Mouse (Mus musculus) intestine, embryonic 16.5 days (tissue): ENCODE data around the gene Dld. TPM values are rescaled to one million over a fixed set of nuclear protein-coding genes. Genes with fewer than 3 reads are reported as not detected.

Source experiments
- ATAC-seq: fragments of 200-750 bp; cut with Nextera tagmentation; 2 replicates; pipeline ENCODE4 v1.8.0; 2017; ENCODE audit warnings: moderate TSS enrichment, moderate library complexity
- H3K27ac ChIP-seq: fragments of 300-500 bp; sonication (generic); 2 replicates; pipeline ENCODE4 v1.5.1; 2014; ENCODE audit warnings: mild to moderate bottlenecking, low read length
- H3K27me3 ChIP-seq: fragments of 300-500 bp; sonication (generic); replicated peaks from 2 replicates; pipeline ENCODE4 v1.6.1; 2014; ENCODE audit warnings: low read length, control low read depth, mixed read lengths; ENCODE audit not compliant: control insufficient read depth, insufficient read depth
- H3K36me3 ChIP-seq: fragments of 300-500 bp; sonication (generic); 2 replicates; pipeline ENCODE4 v1.6.1; 2014; ENCODE audit warnings: low read length, control low read depth; ENCODE audit not compliant: control insufficient read depth, insufficient read depth
- H3K4me1 ChIP-seq: fragments of 300-500 bp; sonication (generic); 2 replicates; pipeline ENCODE4 v1.6.1; 2014; ENCODE audit warnings: low read length, control low read depth, mixed read lengths; ENCODE audit not compliant: control insufficient read depth, insufficient read depth
- H3K4me2 ChIP-seq: fragments of 300-500 bp; sonication (generic); 2 replicates; pipeline ENCODE4 v1.6.1; 2014; ENCODE audit warnings: low read depth, low read length, control low read depth
- H3K4me3 ChIP-seq: fragments of 300-500 bp; sonication (generic); 2 replicates; pipeline ENCODE4 v1.5.1; 2014; ENCODE audit warnings: mild to moderate bottlenecking, low read length
- H3K9ac ChIP-seq: fragments of 300-500 bp; sonication (generic); 2 replicates; pipeline ENCODE4 v1.6.1; 2014; ENCODE audit warnings: low read depth, low read length
- H3K9me3 ChIP-seq: fragments of 300-500 bp; sonication (generic); 2 replicates; pipeline ENCODE4 v1.6.1; 2016; ENCODE audit warnings: low read length, control low read depth; ENCODE audit not compliant: control insufficient read depth
- WGBS: fragments of 180-500 bp; shearing (Covaris S2); extraction: QIAGEN DNeasy Blood & Tissue Kit; methylation state at CpG from one replicate; pipeline ENCODE4 v1.1.7; 2014; 5-methylcytosine and 5-hydroxymethylcytosine counted together
- polyA plus RNA-seq: library from polyadenylated mRNA; unstranded; fragments of >200 nt; fragmentation: Nextera tagmentation; extraction: Ambion mirVana; gene quantifications from 2 replicates; pipeline ENCODE4 v1.2.1, GENCODE M21; 2015

The Dld gene
- polyA plus RNA-seq, 1 experiment from 2014 or later: 164 TPM

DNA sequence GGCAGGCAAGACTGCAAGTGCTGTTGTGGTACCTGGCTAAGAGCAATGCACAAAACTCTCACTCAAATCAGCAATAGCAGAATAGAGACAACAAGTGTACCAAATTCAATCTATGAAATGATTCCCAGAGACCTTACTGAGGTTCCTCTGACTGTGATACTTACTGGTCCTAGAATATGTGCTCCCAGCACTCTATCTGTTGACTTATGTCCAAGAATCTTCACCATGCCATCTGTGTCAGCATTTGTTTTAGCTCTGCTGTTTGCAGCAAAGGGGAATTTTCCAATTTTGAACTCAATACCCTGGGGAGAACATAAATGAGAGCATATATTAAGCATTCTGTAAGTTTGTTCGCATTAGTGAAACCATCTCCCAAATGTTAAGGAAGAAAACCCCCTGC, 18.0 kb downstream of the Dld start:
- no peaks in the 10 kb centered on the region for H3K27me3 ChIP-seq
- H3K36me3 ChIP-seq: peaks cover 9% of the 10 kb centered on the region; the same call in 1 of the 2 replicates
- no peak overlapping the region for H3K4me3 ChIP-seq
- ATAC-seq: no peak
- H3K27ac ChIP-seq: no peak overlapping the region
- H3K4me2 ChIP-seq: no peak overlapping the region
- no peaks in the 10 kb centered on the region for H3K9me3 ChIP-seq
- H3K9ac ChIP-seq: no peak overlapping the region
- 84% methylated on average over 1 of the region's 1 CpGs for WGBS
- no peaks in the 10 kb centered on the region for H3K4me1 ChIP-seq

DNA sequence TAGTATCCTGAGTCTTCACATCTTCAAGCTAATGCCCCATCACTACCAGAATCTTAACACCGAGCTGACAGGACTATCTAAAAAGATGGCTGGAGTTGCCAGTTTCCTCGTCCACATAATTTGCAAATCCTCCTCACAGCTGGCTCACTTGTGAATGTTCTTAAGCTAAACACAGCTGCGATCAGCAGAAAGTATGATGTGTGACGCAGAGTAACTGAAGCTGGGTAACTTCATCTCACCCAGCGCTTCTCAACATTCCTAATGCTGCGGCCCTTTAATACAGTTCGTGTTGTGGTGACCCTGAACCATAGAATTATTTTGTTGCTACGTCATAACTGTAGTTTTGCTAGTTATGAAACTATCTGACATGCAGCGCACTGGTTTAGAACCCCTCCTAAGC, 24.1 kb downstream of the Dld start:
- Histone ChIP-seq H3K36me3 (peaks cover 13% of the 10 kb centered on the region; the same call in 1 of the 2 replicates), H3K4me3 (no peak overlapping the region), H3K9me3 (no peaks in the 10 kb centered on the region), H3K9ac (no peak overlapping the region), H3K4me1 (no peaks in the 10 kb centered on the region), H3K4me2 (no peak overlapping the region), H3K27ac (no peak overlapping the region), H3K27me3 (no peaks in the 10 kb centered on the region)
- ATAC-seq: no peak
- 88% methylated on average over 9 of the region's 9 CpGs for WGBS

DNA sequence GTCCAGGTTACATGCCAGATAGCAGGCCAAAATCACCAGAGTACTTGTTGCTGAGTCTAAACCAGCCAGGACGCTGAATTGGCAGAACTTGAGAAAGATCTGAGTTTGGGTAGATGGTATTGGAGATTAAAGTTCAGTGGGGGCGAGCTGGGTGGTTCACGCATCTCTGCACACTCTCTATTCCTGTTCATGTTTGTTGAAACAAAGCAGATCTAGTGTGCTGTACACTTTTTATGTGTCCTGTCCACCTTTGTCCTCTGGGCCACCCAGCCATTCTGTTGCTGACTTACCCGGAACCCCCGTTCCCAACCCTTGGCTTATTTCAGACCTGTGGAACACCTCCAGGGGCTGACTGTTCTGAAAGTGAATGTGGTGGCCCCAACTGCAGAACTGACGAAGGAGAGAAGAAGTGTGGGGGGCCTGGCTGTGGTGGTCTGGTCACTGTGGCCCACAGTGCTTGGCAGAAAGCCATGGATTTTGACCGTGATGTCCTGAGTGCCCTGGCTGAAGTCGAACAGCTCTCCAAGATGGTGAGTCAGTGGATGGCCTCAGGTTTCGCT, 28.0 kb downstream of the Dld start:
- H3K36me3 ChIP-seq: peaks cover 13% of the 10 kb centered on the region
- no peak overlapping the region for H3K27ac ChIP-seq
- no peaks in the 10 kb centered on the region for H3K27me3 ChIP-seq
- ATAC-seq: no peak
- no peak overlapping the region for H3K4me3 ChIP-seq
- H3K9me3 ChIP-seq: no peaks in the 10 kb centered on the region
- WGBS: 88% methylated on average over 9 of the region's 9 CpGs
- no peaks in the 10 kb centered on the region for H3K4me1 ChIP-seq
- H3K9ac ChIP-seq: no peak overlapping the region
- no peak overlapping the region for H3K4me2 ChIP-seq

DNA sequence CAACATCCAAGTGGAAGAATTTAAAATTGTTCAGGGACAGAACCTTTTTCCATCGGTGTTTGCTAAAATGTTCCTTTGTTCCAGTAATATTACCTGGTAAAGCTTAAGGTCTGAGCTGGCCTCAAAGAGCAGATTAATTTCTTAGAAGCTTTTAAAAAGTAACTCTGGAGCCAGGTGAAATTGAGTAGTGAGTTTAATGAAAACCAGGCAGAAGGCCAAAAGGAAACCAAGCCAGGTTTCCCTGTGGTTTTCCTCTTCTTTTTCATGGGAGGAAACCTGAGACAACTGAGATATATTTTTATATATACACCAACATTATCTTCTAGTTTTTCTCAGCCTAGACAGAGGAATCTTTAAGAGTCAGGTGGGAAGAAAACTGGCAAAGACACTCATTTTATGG, 29.7 kb downstream of the Dld start:
- Histone ChIP-seq H3K36me3 (peaks cover 9% of the 10 kb centered on the region), H3K4me1 (no peaks in the 10 kb centered on the region), H3K27me3 (no peaks in the 10 kb centered on the region), H3K4me3 (no peak overlapping the region), H3K27ac (no peak overlapping the region), H3K9me3 (no peaks in the 10 kb centered on the region), H3K9ac (no peak overlapping the region), H3K4me2 (no peak overlapping the region)
- WGBS: 90% methylated on average over 1 of the region's 1 CpGs
- no peak for ATAC-seq

DNA sequence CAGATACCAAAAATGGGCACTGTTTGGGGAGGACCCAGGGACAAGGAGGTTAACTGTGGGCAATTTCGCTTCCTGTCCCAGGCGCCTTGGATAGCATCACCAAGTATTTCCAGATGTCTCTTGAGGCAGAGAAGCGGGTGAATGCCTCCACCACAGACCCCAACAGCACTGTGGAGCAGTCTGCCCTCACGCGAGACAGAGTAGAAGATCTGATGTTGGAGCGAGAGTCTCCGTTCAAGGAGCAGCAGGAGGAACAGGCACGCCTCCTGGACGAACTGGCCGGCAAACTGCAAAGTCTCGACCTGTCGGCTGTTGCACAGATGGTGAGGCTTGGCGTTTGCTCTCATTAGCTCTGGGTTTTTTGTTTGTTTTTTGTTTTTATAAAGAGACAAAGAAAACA, 30.4 kb downstream of the Dld start:
- Histone ChIP-seq H3K4me3 (no peak overlapping the region), H3K27ac (no peak overlapping the region), H3K4me1 (no peaks in the 10 kb centered on the region), H3K4me2 (no peak overlapping the region), H3K36me3 (peaks cover 5% of the 10 kb centered on the region), H3K9me3 (no peaks in the 10 kb centered on the region), H3K9ac (no peak overlapping the region), H3K27me3 (no peaks in the 10 kb centered on the region)
- no peak for ATAC-seq
- WGBS: 82% methylated on average over 13 of the region's 13 CpGs

DNA sequence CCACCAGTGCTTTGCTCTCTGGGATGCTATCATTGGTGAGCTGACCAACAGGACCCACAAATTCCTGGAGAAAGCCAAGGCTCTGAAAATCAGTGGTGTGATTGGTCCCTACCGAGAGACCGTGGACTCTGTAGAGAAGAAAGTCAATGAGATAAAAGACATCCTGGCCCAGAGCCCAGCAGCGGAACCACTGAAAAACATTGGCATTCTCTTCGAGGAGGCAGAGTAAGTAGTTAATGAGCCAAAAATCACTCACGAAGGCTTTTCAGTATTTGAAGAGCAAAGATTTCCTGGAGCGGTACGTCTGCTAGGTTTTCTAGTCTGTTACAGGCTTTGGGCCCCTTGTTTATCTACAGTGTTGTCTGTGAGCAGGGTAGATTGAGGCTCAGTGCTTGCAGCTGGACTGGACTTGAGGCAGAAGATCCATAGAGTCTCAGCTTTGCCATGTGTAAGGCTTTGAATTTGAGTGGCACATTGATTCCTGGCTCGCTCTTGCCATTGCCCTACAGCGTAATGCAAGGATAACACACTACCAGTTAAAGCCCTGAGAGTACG, 32.8 kb downstream of the Dld start:
- H3K4me2 ChIP-seq: no peak overlapping the region
- ATAC-seq: no peak
- no peaks in the 10 kb centered on the region for H3K9me3 ChIP-seq
- no peak overlapping the region for H3K4me3 ChIP-seq
- WGBS: 86% methylated on average over 10 of the region's 10 CpGs
- no peaks in the 10 kb centered on the region for H3K4me1 ChIP-seq
- H3K36me3 ChIP-seq: peaks cover 2% of the 10 kb centered on the region
- no peak overlapping the region for H3K9ac ChIP-seq
- H3K27me3 ChIP-seq: no peaks in the 10 kb centered on the region
- H3K27ac ChIP-seq: no peak overlapping the region

DNA sequence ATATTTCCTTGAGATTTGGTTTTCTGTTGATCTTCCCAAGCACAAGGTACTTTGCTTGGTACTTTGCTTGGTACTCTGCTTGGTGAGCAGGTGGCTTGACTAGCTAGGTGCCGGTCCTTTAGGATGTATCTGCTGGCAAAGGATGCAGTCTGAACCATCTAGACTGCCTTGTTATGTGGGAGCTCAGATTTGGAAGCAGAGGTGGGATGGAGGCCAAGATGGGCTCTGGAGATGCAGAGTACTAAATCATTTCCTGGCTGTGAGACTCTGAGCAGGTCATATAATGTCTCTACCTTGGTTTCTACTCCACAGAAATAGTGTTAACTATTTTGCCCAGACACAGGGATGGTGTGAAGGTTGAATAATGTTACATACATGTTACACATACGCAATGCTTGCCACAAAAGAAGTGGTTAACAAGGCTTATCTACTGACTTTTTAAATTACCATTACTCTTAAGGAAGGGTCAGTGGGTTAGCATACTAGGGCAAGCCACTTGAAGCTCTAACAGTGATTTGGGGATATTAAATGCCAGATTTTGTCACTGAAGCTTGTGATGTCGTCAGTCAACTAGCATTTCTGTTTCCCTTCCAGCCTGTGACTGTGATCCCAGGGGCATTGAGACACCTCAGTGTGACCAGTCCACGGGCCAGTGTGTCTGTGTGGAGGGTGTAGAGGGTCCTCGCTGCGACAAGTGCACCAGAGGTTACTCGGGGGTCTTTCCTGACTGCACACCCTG, 33.4 kb downstream of the Dld start:
- H3K9ac ChIP-seq: no peak overlapping the region
- H3K27ac ChIP-seq: no peak overlapping the region
- H3K36me3 ChIP-seq: no peaks in the 10 kb centered on the region; the same call in 1 of the 2 replicates
- H3K4me1 ChIP-seq: no peaks in the 10 kb centered on the region
- H3K4me3 ChIP-seq: no peak overlapping the region
- no peak for ATAC-seq
- H3K9me3 ChIP-seq: no peaks in the 10 kb centered on the region
- no peak overlapping the region for H3K4me2 ChIP-seq
- WGBS: 89% methylated on average over 7 of the region's 7 CpGs
- H3K27me3 ChIP-seq: no peaks in the 10 kb centered on the region

DNA sequence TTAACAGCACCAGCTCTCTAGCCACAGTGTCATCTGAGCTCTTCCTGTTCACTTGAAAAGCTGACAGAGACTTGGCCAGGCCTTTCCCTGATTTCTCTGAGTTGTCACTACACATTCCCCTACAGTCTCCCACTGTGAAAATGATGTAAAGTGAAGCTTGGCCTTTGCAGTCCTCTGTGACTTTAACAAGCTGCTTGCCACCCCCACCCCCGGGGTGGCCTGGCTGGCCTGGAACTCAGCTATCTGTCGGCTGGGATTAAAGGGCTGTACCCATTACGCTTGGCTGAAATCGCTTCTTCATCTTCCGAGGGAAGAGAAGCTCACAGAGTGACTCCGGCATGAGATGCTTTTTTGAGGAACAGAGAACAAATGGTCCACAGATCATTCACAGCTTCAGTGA, 35.3 kb downstream of the Dld start:
- Histone ChIP-seq H3K4me3 (no peak overlapping the region), H3K4me1 (no peaks in the 10 kb centered on the region), H3K36me3 (peaks cover 3% of the 10 kb centered on the region; the same call in 1 of the 2 replicates), H3K9ac (no peak overlapping the region), H3K27ac (no peak overlapping the region), H3K9me3 (no peaks in the 10 kb centered on the region), H3K4me2 (no peak overlapping the region), H3K27me3 (no peaks in the 10 kb centered on the region)
- no peak for ATAC-seq
- WGBS: 84% methylated on average over 6 of the region's 6 CpGs

DNA sequence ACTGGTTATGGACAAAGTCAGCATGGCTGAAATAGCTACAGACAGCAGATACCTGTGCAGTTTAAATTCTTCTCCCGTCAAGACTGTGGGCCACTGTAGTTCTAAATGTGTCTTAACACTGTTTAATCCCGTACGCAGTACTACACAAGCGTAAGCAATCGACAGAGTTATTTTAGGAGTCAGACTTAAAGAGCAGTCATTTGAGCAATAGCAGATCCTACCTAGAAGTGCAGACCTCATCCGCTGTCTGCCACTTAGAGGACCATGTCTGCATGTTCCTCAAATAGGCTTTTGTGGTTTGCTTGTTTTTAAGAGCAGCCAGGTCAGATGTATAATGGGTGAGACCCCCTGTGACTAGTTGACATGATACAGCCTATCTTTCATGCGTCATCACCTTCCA, 36.9 kb downstream of the Dld start:
- Histone ChIP-seq H3K36me3 (peaks cover 5% of the 10 kb centered on the region), H3K4me3 (no peak overlapping the region), H3K27me3 (no peaks in the 10 kb centered on the region), H3K9ac (no peak overlapping the region), H3K4me2 (no peak overlapping the region), H3K9me3 (no peaks in the 10 kb centered on the region), H3K4me1 (no peaks in the 10 kb centered on the region), H3K27ac (no peak overlapping the region)
- WGBS: 85% methylated on average over 7 of the region's 7 CpGs
- no peak for ATAC-seq
